Mouse (Mus musculus): ENCODE results near the gene Nhsl2. TPM values are rescaled to one million over a fixed set of nuclear protein-coding genes. Genes with fewer than 3 reads are reported as not detected.
A peak's percentile ranks its signal among the peaks of the same experiment; 100 is the strongest.
"Not testable (repeated sequence)": the region's sequence is repeated elsewhere in the genome, so short reads cannot be mapped to it uniquely, and the experiment has no call there.

Nhsl2 gene
- 10.1 and 10.5 TPM in 2 replicates for polyA plus RNA-seq (2015; fragmentation: Nextera tagmentation; extraction: Ambion mirVana)

GRCm38 (mm10) chrX:101849281-101849821, at the start of gene Nhsl2:
Gene Nhsl2, plus strand, starts transcription at chrX:101849385.
- peaks cover 44% of the 10 kb centered on the region; the same call in 1 of the 2 replicates for H3K27me3 ChIP-seq (ENCODE audit: control insufficient read depth, insufficient read depth, low read length)
- WGBS: 17% methylated on average over 33 of the region's 58 CpGs

GRCm38 (mm10) chrX:101805512-101805911, 43.7 kb upstream of the Nhsl2 start:
- Histone ChIP-seq H3K4me1 (ENCODE audit: control insufficient read depth, insufficient read depth, low read length) (no peaks in the 10 kb centered on the region), H3K27me3 (ENCODE audit: control insufficient read depth, insufficient read depth, low read length) (peaks cover 5% of the 10 kb centered on the region), H3K9me3 (replicated peaks; ENCODE audit: control insufficient read depth, low read length) (no peaks in the 10 kb centered on the region), H3K36me3 (ENCODE audit: control insufficient read depth, insufficient read depth, low read length) (no peaks in the 10 kb centered on the region), H3K27ac (ENCODE audit: low read length) (no peak overlapping the region), H3K9ac (ENCODE audit: low read length) (no peak overlapping the region), H3K4me2 (ENCODE audit: low read depth, low read length) (no peak overlapping the region), H3K4me3 (replicated peaks; ENCODE audit: low read length) (no peak overlapping the region)
- 23% methylated on average over 2 of the region's 2 CpGs for WGBS
- ATAC-seq (ENCODE audit: insufficient read depth, low FRiP score): no peak

More at GRCm38 (mm10) chrX:101849281-101849821, at the start of gene Nhsl2:
- Histone ChIP-seq H3K4me1 (ENCODE audit: control insufficient read depth, insufficient read depth, low read length) (no peaks in the 10 kb centered on the region), H3K9me3 (replicated peaks; ENCODE audit: control insufficient read depth, low read length) (0 out of 2 replicates have a peak, but pooled peaks cover 4% of the 10 kb centered on the region), H3K27ac (ENCODE audit: low read length) (peak within 1 kb of the TSS; percentile 27; the same call in 1 of the 2 replicates), H3K9ac (ENCODE audit: low read length) (peak within 1 kb of the TSS; percentile 71), H3K4me3 (replicated peaks; ENCODE audit: low read length) (peak within 1 kb of the TSS; percentile 56), H3K4me2 (ENCODE audit: low read depth, low read length) (peak within 1 kb of the TSS; percentile 62), H3K36me3 (ENCODE audit: control insufficient read depth, insufficient read depth, low read length) (no peaks in the 10 kb centered on the region)
- peak; percentile 84; the same call in 1 of the 2 replicates for ATAC-seq (ENCODE audit: insufficient read depth, low FRiP score)

GRCm38 (mm10) chrX:101811750-101812149, 37.4 kb upstream of the Nhsl2 start:
- Histone ChIP-seq H3K27ac (ENCODE audit: low read length) (no peak overlapping the region), H3K4me1 (ENCODE audit: control insufficient read depth, insufficient read depth, low read length) (no peaks in the 10 kb centered on the region), H3K9me3 (replicated peaks; ENCODE audit: control insufficient read depth, low read length) (no peaks in the 10 kb centered on the region), H3K27me3 (ENCODE audit: control insufficient read depth, insufficient read depth, low read length) (peaks cover 2% of the 10 kb centered on the region; the same call in 1 of the 2 replicates), H3K4me3 (replicated peaks; ENCODE audit: low read length) (no peak overlapping the region), H3K9ac (ENCODE audit: low read length) (no peak overlapping the region), H3K4me2 (ENCODE audit: low read depth, low read length) (no peak overlapping the region), H3K36me3 (ENCODE audit: control insufficient read depth, insufficient read depth, low read length) (no peaks in the 10 kb centered on the region)
- WGBS: 54% methylated on average over 3 of the region's 3 CpGs
- no peak for ATAC-seq (ENCODE audit: insufficient read depth, low FRiP score)

- no peaks in the 10 kb centered on the region for H3K4me1 ChIP-seq (ENCODE audit: control insufficient read depth, insufficient read depth, low read length)
- H3K4me2 ChIP-seq (ENCODE audit: low read depth, low read length): no peak overlapping the region
- H3K27me3 ChIP-seq (ENCODE audit: control insufficient read depth, insufficient read depth, low read length): peaks cover 4% of the 10 kb centered on the region; the same call in 1 of the 2 replicates
- H3K9me3 ChIP-seq (replicated peaks; ENCODE audit: control insufficient read depth, low read length): no peaks in the 10 kb centered on the region
- H3K27ac ChIP-seq (ENCODE audit: low read length): no peak overlapping the region
- no peak overlapping the region for H3K9ac ChIP-seq (ENCODE audit: low read length)
- no peak for ATAC-seq (ENCODE audit: insufficient read depth, low FRiP score)
- H3K36me3 ChIP-seq (ENCODE audit: control insufficient read depth, insufficient read depth, low read length): no peaks in the 10 kb centered on the region
- WGBS: 50% methylated on average over 1 of the region's 1 CpGs
- H3K4me3 ChIP-seq (replicated peaks; ENCODE audit: low read length): no peak overlapping the region
Observed at GRCm38 (mm10) chrX:101819163-101819562, 30.0 kb upstream of the Nhsl2 start.

- H3K36me3 ChIP-seq (ENCODE audit: control insufficient read depth, insufficient read depth, low read length); H3K4me3 ChIP-seq (replicated peaks; ENCODE audit: low read length); H3K4me1 ChIP-seq (ENCODE audit: control insufficient read depth, insufficient read depth, low read length); H3K27me3 ChIP-seq (ENCODE audit: control insufficient read depth, insufficient read depth, low read length); H3K9ac ChIP-seq (ENCODE audit: low read length); H3K4me2 ChIP-seq (ENCODE audit: low read depth, low read length); H3K9me3 ChIP-seq (replicated peaks; ENCODE audit: control insufficient read depth, low read length); ATAC-seq (ENCODE audit: insufficient read depth, low FRiP score); H3K27ac ChIP-seq (ENCODE audit: low read length): not testable (repeated sequence)
Observed at GRCm38 (mm10) chrX:101819980-101820379, 29.2 kb upstream of the Nhsl2 start.

- H3K9ac ChIP-seq (ENCODE audit: low read length): no peak overlapping the region
- H3K4me2 ChIP-seq (ENCODE audit: low read depth, low read length): no peak overlapping the region
- WGBS: 51% methylated on average over 5 of the region's 5 CpGs
- no peak overlapping the region for H3K27ac ChIP-seq (ENCODE audit: low read length)
- H3K4me3 ChIP-seq (replicated peaks; ENCODE audit: low read length): no peak overlapping the region
- H3K9me3 ChIP-seq (replicated peaks; ENCODE audit: control insufficient read depth, low read length): 0 out of 2 replicates have a peak, but pooled peaks cover 4% of the 10 kb centered on the region
- peaks cover 44% of the 10 kb centered on the region; the same call in 1 of the 2 replicates for H3K27me3 ChIP-seq (ENCODE audit: control insufficient read depth, insufficient read depth, low read length)
- no peaks in the 10 kb centered on the region for H3K4me1 ChIP-seq (ENCODE audit: control insufficient read depth, insufficient read depth, low read length)
- no peaks in the 10 kb centered on the region for H3K36me3 ChIP-seq (ENCODE audit: control insufficient read depth, insufficient read depth, low read length)
- peak; percentile 59; the same call in 1 of the 2 replicates for ATAC-seq (ENCODE audit: insufficient read depth, low FRiP score)
Observed at GRCm38 (mm10) chrX:101847191-101847795, 1.9 kb upstream of the Nhsl2 start.

- H3K27me3 ChIP-seq (ENCODE audit: control insufficient read depth, insufficient read depth, low read length): peaks cover 45% of the 10 kb centered on the region; the same call in 1 of the 2 replicates
- H3K9me3 ChIP-seq (replicated peaks; ENCODE audit: control insufficient read depth, low read length): 0 out of 2 replicates have a peak, but pooled peaks cover 4% of the 10 kb centered on the region
- ATAC-seq (ENCODE audit: insufficient read depth, low FRiP score): peak; percentile 33; the same call in 1 of the 2 replicates
- peak overlapping the region; percentile 56 for H3K4me3 ChIP-seq (replicated peaks; ENCODE audit: low read length)
- H3K4me2 ChIP-seq (ENCODE audit: low read depth, low read length): peak overlapping the region; percentile 62
- H3K4me1 ChIP-seq (ENCODE audit: control insufficient read depth, insufficient read depth, low read length): no peaks in the 10 kb centered on the region
- H3K27ac ChIP-seq (ENCODE audit: low read length): no peak overlapping the region
- WGBS: 14% methylated on average over 53 of the region's 59 CpGs
- H3K9ac ChIP-seq (ENCODE audit: low read length): peak overlapping the region; percentile 71
- no peaks in the 10 kb centered on the region for H3K36me3 ChIP-seq (ENCODE audit: control insufficient read depth, insufficient read depth, low read length)
Observed at GRCm38 (mm10) chrX:101849901-101850551, 841 bp downstream of the Nhsl2 start.

GRCm38 (mm10) chrX:101851566-101852354, 2.6 kb downstream of the Nhsl2 start:
- Histone ChIP-seq H3K9ac (ENCODE audit: low read length) (no peak overlapping the region), H3K27me3 (ENCODE audit: control insufficient read depth, insufficient read depth, low read length) (peaks cover 45% of the 10 kb centered on the region; the same call in 1 of the 2 replicates), H3K9me3 (replicated peaks; ENCODE audit: control insufficient read depth, low read length) (0 out of 2 replicates have a peak, but pooled peaks cover 4% of the 10 kb centered on the region), H3K4me2 (ENCODE audit: low read depth, low read length) (no peak overlapping the region), H3K4me1 (ENCODE audit: control insufficient read depth, insufficient read depth, low read length) (no peaks in the 10 kb centered on the region), H3K36me3 (ENCODE audit: control insufficient read depth, insufficient read depth, low read length) (no peaks in the 10 kb centered on the region), H3K27ac (ENCODE audit: low read length) (no peak overlapping the region), H3K4me3 (replicated peaks; ENCODE audit: low read length) (no peak overlapping the region)
- ATAC-seq (ENCODE audit: insufficient read depth, low FRiP score): no peak
- WGBS: 61% methylated on average over 7 of the region's 7 CpGs

Data from stomach, embryonic 16.5 days (tissue).